Mouse (Mus musculus): ENCODE data around the gene Ano6. TPM values are rescaled to one million over a fixed set of nuclear protein-coding genes. Genes with fewer than 3 reads are reported as not detected.

The Ano6 gene
- polyA plus RNA-seq, 1 experiment from 2014 or later: 51.5 TPM

GRCm38 (mm10) chr15:95774197-95774596, 16.4 kb upstream of the Ano6 start:
- Histone ChIP-seq H3K27me3 (replicated peaks; ENCODE audit: control insufficient read depth, insufficient read depth, low read length) (no peaks in the 10 kb centered on the region), H3K9ac (ENCODE audit: low read depth, low read length) (no peak overlapping the region), H3K4me2 (ENCODE audit: low read depth, low read length) (0 out of 2 replicates have a peak overlapping the region, but pooled peaks have one; percentile 13), H3K4me3 (ENCODE audit: low read length) (no peak overlapping the region), H3K36me3 (ENCODE audit: control insufficient read depth, insufficient read depth, low read length) (no peaks in the 10 kb centered on the region), H3K27ac (ENCODE audit: low read length) (peak overlapping the region; percentile 68), H3K9me3 (ENCODE audit: control insufficient read depth, low read length) (no peaks in the 10 kb centered on the region), H3K4me1 (ENCODE audit: control insufficient read depth, insufficient read depth, low read length) (no peaks in the 10 kb centered on the region)
- 49% methylated on average over 6 of the region's 6 CpGs for WGBS
- no peak for ATAC-seq

GRCm38 (mm10) chr15:95774674-95775414, 15.8 kb upstream of the Ano6 start:
- Histone ChIP-seq H3K36me3 (ENCODE audit: control insufficient read depth, insufficient read depth, low read length) (no peaks in the 10 kb centered on the region), H3K4me2 (ENCODE audit: low read depth, low read length) (no peak overlapping the region)
- 64% methylated on average over 9 of the region's 9 CpGs for WGBS

GRCm38 (mm10) chr15:95777743-95778142, 12.9 kb upstream of the Ano6 start:
- H3K27me3 ChIP-seq (replicated peaks; ENCODE audit: control insufficient read depth, insufficient read depth, low read length): no peaks in the 10 kb centered on the region
- ATAC-seq: no peak
- H3K4me3 ChIP-seq (ENCODE audit: low read length): no peak overlapping the region
- no peak overlapping the region for H3K4me2 ChIP-seq (ENCODE audit: low read depth, low read length)
- WGBS: 94% methylated on average over 2 of the region's 2 CpGs
- no peaks in the 10 kb centered on the region for H3K9me3 ChIP-seq (ENCODE audit: control insufficient read depth, low read length)
- H3K36me3 ChIP-seq (ENCODE audit: control insufficient read depth, insufficient read depth, low read length): no peaks in the 10 kb centered on the region
- no peak overlapping the region for H3K9ac ChIP-seq (ENCODE audit: low read depth, low read length)
- H3K27ac ChIP-seq (ENCODE audit: low read length): no peak overlapping the region
- H3K4me1 ChIP-seq (ENCODE audit: control insufficient read depth, insufficient read depth, low read length): no peaks in the 10 kb centered on the region

More at GRCm38 (mm10) chr15:95774674-95775414, 15.8 kb upstream of the Ano6 start:
- H3K9ac ChIP-seq (ENCODE audit: low read depth, low read length): no peak overlapping the region
- no peak overlapping the region for H3K4me3 ChIP-seq (ENCODE audit: low read length)
- peak overlapping the region; percentile 68 for H3K27ac ChIP-seq (ENCODE audit: low read length)
- no peaks in the 10 kb centered on the region for H3K9me3 ChIP-seq (ENCODE audit: control insufficient read depth, low read length)
- H3K4me1 ChIP-seq (ENCODE audit: control insufficient read depth, insufficient read depth, low read length): no peaks in the 10 kb centered on the region
- no peaks in the 10 kb centered on the region for H3K27me3 ChIP-seq (replicated peaks; ENCODE audit: control insufficient read depth, insufficient read depth, low read length)
- peak; percentile 91 for ATAC-seq

- Histone ChIP-seq H3K36me3 (ENCODE audit: control insufficient read depth, insufficient read depth, low read length) (no peaks in the 10 kb centered on the region), H3K27me3 (replicated peaks; ENCODE audit: control insufficient read depth, insufficient read depth, low read length) (no peaks in the 10 kb centered on the region), H3K4me3 (ENCODE audit: low read length) (no peak overlapping the region), H3K9ac (ENCODE audit: low read depth, low read length) (no peak overlapping the region), H3K9me3 (ENCODE audit: control insufficient read depth, low read length) (no peaks in the 10 kb centered on the region), H3K27ac (ENCODE audit: low read length) (no peak overlapping the region), H3K4me2 (ENCODE audit: low read depth, low read length) (no peak overlapping the region), H3K4me1 (ENCODE audit: control insufficient read depth, insufficient read depth, low read length) (no peaks in the 10 kb centered on the region)
- no peak for ATAC-seq
- 89% methylated on average over 4 of the region's 4 CpGs for WGBS
These were observed 11.9 kb upstream of the Ano6 start for GRCm38 (mm10) chr15:95778710-95779109.

- no peaks in the 10 kb centered on the region for H3K9me3 ChIP-seq (ENCODE audit: control insufficient read depth, low read length)
- WGBS: 93% methylated on average over 4 of the region's 4 CpGs
- no peaks in the 10 kb centered on the region for H3K36me3 ChIP-seq (ENCODE audit: control insufficient read depth, insufficient read depth, low read length)
- no peak overlapping the region for H3K4me3 ChIP-seq (ENCODE audit: low read length)
- ATAC-seq: no peak
- H3K9ac ChIP-seq (ENCODE audit: low read depth, low read length): no peak overlapping the region
- no peak overlapping the region for H3K4me2 ChIP-seq (ENCODE audit: low read depth, low read length)
- peaks cover 1% of the 10 kb centered on the region; the same call in 1 of the 2 replicates for H3K4me1 ChIP-seq (ENCODE audit: control insufficient read depth, insufficient read depth, low read length)
- no peaks in the 10 kb centered on the region for H3K27me3 ChIP-seq (replicated peaks; ENCODE audit: control insufficient read depth, insufficient read depth, low read length)
- H3K27ac ChIP-seq (ENCODE audit: low read length): no peak overlapping the region
These were observed 4.0 kb upstream of the Ano6 start for GRCm38 (mm10) chr15:95786624-95787023.

GRCm38 (mm10) chr15:95787578-95787977, 3.1 kb upstream of the Ano6 start:
- 57% methylated on average over 3 of the region's 3 CpGs for WGBS
- ATAC-seq: no peak

GRCm38 (mm10) chr15:95789562-95790528, 798 bp upstream of the Ano6 start:
- H3K4me3 ChIP-seq (ENCODE audit: low read length): peak overlapping the region; percentile 89
- peak overlapping the region; percentile 90 for H3K27ac ChIP-seq (ENCODE audit: low read length)
- peak; percentile 39 for ATAC-seq
- peak overlapping the region; percentile 79 for H3K4me2 ChIP-seq (ENCODE audit: low read depth, low read length)
- peak overlapping the region; percentile 92 for H3K9ac ChIP-seq (ENCODE audit: low read depth, low read length)
- H3K9me3 ChIP-seq (ENCODE audit: control insufficient read depth, low read length): no peaks in the 10 kb centered on the region
- no peaks in the 10 kb centered on the region for H3K27me3 ChIP-seq (replicated peaks; ENCODE audit: control insufficient read depth, insufficient read depth, low read length)
- H3K36me3 ChIP-seq (ENCODE audit: control insufficient read depth, insufficient read depth, low read length): no peaks in the 10 kb centered on the region
- peaks cover 18% of the 10 kb centered on the region for H3K4me1 ChIP-seq (ENCODE audit: control insufficient read depth, insufficient read depth, low read length)
- WGBS: 21% methylated on average over 32 of the region's 32 CpGs

More at GRCm38 (mm10) chr15:95787578-95787977, 3.1 kb upstream of the Ano6 start:
- H3K36me3 ChIP-seq (ENCODE audit: control insufficient read depth, insufficient read depth, low read length): no peaks in the 10 kb centered on the region
- H3K27ac ChIP-seq (ENCODE audit: low read length): no peak overlapping the region
- no peak overlapping the region for H3K9ac ChIP-seq (ENCODE audit: low read depth, low read length)
- no peak overlapping the region for H3K4me3 ChIP-seq (ENCODE audit: low read length)
- no peaks in the 10 kb centered on the region for H3K9me3 ChIP-seq (ENCODE audit: control insufficient read depth, low read length)
- peaks cover 7% of the 10 kb centered on the region for H3K4me1 ChIP-seq (ENCODE audit: control insufficient read depth, insufficient read depth, low read length)
- H3K27me3 ChIP-seq (replicated peaks; ENCODE audit: control insufficient read depth, insufficient read depth, low read length): no peaks in the 10 kb centered on the region
- H3K4me2 ChIP-seq (ENCODE audit: low read depth, low read length): no peak overlapping the region

GRCm38 (mm10) chr15:95791141-95791791, 623 bp downstream of the Ano6 start:
- Histone ChIP-seq H3K4me1 (ENCODE audit: control insufficient read depth, insufficient read depth, low read length) (peaks cover 32% of the 10 kb centered on the region), H3K4me3 (ENCODE audit: low read length) (peak overlapping the region; percentile 89), H3K27me3 (replicated peaks; ENCODE audit: control insufficient read depth, insufficient read depth, low read length) (no peaks in the 10 kb centered on the region), H3K4me2 (ENCODE audit: low read depth, low read length) (peak overlapping the region; percentile 79), H3K36me3 (ENCODE audit: control insufficient read depth, insufficient read depth, low read length) (no peaks in the 10 kb centered on the region), H3K27ac (ENCODE audit: low read length) (peak overlapping the region; percentile 90), H3K9me3 (ENCODE audit: control insufficient read depth, low read length) (no peaks in the 10 kb centered on the region), H3K9ac (ENCODE audit: low read depth, low read length) (peak overlapping the region; percentile 92)
- under 1% methylated on average over 32 of the region's 32 CpGs for WGBS
- ATAC-seq: peak; percentile 24

GRCm38 (mm10) chr15:95791855-95792254, 1.2 kb downstream of the Ano6 start:
- no peak for ATAC-seq
- Histone ChIP-seq H3K4me1 (ENCODE audit: control insufficient read depth, insufficient read depth, low read length) (peaks cover 32% of the 10 kb centered on the region), H3K9ac (ENCODE audit: low read depth, low read length) (peak overlapping the region; percentile 92), H3K27me3 (replicated peaks; ENCODE audit: control insufficient read depth, insufficient read depth, low read length) (no peaks in the 10 kb centered on the region), H3K27ac (ENCODE audit: low read length) (0 out of 2 replicates have a peak overlapping the region, but pooled peaks have one; percentile 90), H3K4me3 (ENCODE audit: low read length) (peak overlapping the region; percentile 89), H3K4me2 (ENCODE audit: low read depth, low read length) (peak overlapping the region; percentile 79), H3K36me3 (ENCODE audit: control insufficient read depth, insufficient read depth, low read length) (no peaks in the 10 kb centered on the region), H3K9me3 (ENCODE audit: control insufficient read depth, low read length) (no peaks in the 10 kb centered on the region)
- WGBS: 37% methylated on average over 5 of the region's 5 CpGs
